Mouse (Mus musculus) right cerebral cortex, adult 18-20 months (tissue): ENCODE measurements around the gene Olfr1014.

ENCODE experiments used
- DNase-seq: peaks from one replicate; pipeline ENCODE4 v3.0.0; 2022; ENCODE audit warnings: mixed read lengths

The Olfr1014 gene

DNA sequence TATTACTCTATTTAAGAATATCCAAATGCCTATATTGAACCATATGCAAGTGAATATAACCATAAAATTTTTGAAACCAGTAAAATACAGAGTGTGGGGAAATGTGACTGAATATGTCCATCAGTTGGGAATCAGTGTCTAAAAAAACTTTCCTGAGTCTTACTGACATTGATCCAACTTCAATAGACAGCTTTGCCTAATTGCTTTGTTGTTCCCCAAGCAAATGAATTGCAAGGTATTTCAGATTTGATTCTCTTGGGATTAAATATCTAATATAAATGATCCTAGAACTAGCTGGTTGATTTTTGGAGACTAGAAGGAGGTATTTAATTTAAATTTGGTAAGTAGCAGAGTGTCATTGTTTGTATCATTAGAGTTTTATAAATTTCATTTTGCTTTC is at the start of gene Olfr1014:
TSS of gene Olfr1014 (plus strand) at position 301 of the 400 bp plus-strand sequence.
- DNase-seq = no peak

DNA sequence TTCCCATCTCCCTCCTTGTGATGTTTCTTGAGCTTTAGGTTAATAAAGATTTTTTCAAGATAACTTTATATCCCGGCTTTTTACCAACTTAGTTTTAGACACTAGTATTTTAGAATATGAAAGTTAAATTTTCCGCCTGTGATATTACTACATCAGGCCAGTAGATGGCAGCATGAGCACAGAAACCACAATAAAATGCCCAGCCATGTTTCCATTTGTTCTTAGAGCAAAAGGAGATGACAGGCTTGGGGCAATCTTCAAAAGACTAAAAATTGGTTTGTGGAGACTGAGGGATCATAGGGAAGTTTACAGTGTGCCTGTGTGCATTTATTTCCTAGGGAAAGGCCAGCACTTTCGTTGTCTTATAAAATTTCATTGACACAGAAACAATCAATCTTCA is 46.7 kb upstream of the Olfr1014 start:
- peak; percentile 18 for DNase-seq

DNA sequence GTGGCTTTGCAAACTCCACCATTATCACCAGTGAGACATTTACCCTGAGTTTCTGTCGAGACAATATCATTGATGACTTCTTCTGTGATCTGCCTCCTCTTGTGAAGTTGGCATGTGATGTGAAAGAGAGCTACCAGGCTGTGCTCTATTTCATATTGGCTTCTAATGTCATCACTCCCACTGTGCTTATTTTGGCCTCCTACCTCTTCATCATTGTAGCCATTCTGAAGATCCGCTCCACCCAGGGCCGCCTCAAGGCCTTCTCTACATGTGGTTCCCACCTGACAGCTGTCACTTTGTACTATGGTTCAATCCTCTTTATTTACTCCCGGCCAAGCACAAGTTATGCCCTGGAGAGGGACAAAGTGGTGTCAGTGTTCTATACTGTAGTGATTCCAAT is 18.7 kb upstream of the Olfr1014 start:
- DNase-seq = no peak

DNA sequence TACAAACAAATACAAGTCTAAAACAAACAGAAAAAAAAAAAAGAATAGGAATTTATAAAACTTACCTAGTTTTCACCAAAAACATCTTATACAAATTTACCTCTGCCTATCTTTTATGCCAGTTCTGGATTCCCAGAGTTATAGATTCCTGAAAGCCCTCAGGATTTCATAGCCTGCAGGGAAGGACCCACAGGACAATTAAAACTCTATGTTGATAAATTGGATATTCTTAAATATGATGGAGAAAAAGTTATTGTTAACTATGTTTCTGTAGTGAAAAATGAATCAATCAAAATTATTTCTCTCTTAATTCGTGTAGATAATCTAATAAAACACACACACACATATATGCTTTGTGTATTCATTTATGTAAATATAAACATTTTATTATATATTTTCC is 9.8 kb upstream of the Olfr1014 start, which contains the start of gene Olfr1012:
TSS of gene Olfr1012 (minus strand) at position 101 of the 400 bp plus-strand sequence.
- DNase-seq = no peak

DNA sequence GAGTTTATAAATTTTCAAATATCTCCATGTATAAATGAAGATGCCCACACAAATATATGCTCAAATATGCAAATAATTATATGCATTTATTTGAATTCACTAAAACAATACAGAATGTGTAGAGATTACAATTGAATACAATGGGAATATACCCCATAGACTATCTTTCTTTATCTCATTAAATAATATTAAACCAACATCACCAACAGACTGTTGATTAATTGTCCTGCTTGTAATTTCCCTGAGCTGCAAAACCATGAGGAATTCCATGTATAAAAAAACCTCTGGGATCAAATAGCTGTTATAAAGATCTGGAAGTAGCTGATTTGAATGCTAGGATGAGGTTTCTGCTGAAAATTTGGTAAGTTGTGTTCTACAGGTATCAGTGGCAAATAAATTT is 5.7 kb upstream of the Olfr1014 start, which contains the start of gene Olfr1013:
TSS of gene Olfr1013 (plus strand) at position 301 of the 400 bp plus-strand sequence.
- DNase-seq = no peak

DNA sequence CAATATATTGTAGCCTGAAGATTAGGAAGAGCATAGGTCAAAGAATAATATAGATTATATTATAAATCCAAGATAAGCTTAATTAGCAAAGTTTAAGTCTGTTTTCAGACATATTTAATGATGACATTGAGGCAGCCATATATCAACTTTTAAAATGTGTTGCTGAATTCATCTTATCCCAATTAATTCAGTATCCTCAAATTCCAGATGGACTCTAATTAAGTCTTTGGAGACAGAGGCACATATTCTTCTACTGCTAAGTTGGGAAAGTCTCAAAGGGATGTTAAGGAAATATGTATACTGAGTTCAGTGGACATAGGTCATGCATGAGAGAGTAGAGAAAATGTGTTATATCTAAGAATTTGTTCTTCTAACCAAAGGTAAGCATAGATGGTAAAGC is 9.2 kb downstream of the Olfr1014 start, which contains the start of gene Olfr1015:
TSS of gene Olfr1015 (plus strand) at position 301 of the 400 bp plus-strand sequence.
- DNase-seq = no peak

DNA sequence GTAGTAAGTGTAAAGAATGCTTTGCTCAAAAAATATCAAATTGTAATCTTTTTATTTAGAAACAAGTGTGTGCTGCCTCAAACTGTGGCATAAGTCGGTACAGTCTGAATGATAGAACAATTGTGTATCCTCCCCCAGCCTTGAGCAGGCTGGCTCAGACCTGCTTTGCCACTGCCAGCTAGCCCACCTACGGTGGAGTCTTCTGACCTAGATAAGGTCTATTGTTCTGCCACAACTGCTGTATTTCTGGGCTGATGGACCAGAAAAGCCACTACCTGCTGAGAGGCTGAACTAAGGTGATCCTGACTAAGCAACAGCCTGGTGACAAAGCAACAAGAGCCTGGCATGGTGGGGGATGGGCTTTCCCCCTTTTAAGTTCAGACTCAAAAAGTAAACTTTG is 19.8 kb downstream of the Olfr1014 start:
- no peak for DNase-seq

DNA sequence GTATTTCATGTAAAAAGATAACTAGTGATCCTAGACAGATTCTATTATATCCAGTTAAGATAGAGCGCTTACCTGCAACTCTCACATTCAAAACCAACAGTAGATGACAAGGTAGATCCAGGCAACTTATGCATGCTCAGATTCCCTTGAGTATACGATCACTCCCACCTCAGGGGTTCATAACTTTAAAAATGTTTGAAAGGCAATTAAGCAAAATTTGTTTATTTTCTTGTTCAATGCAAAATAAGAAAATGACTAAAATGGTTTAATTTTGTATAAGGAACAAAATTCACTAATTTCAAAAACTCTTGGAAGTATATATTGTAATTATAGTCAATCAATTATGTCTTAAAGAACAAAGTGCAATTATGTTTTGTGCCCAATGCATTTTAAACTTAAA is 29.9 kb downstream of the Olfr1014 start, which contains the start of gene Olfr1016:
TSS of gene Olfr1016 (minus strand) at position 101 of the 400 bp plus-strand sequence.
- DNase-seq = no peak

DNA sequence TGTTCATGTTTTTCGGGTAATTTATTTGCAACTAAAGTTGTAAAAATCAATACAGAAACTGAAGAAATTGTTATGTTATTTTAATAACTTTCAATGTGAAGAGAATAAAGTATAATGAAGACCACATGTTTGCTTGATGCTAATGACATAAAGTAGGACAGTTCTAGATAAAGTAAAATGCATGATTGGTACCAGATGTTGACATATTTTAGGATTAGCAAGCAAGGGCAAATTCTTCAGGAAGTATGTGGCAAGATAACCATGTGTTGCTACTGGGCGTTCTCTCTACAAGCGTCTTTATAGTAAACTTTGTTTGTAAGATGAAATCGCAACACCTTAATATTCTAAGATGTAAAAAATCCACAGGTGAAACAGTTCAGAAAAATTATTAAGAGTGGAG is 32.0 kb downstream of the Olfr1014 start:
- no peak for DNase-seq

DNA sequence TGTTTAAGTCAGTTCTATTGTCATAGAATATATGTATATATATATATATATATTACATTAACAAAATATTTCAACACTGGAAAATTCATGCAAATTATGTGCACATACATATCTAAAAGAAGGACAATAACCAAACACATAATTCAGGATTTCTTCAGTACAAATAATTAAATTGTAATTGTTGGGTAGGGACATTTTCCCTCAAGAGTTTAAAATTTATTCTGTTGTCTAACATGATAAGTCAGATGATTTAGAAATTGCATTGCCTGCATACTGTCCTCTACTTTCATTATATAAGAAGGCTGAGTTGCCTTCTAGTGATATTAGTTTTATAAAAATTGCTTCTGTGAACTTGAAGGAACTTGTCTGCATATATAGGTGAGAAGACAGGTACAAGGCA is 45.7 kb downstream of the Olfr1014 start, which contains the start of gene Olfr1018:
TSS of gene Olfr1018 (plus strand) at position 301 of the 400 bp plus-strand sequence.
- DNase-seq = no peak
